Mouse (Mus musculus) limb, embryonic 10.5 days (tissue): Measurements from ENCODE around the gene Grasp. TPM values are rescaled to one million over a fixed set of nuclear protein-coding genes. Genes with fewer than 3 reads are reported as not detected.

Source experiments
- DNase-seq: peaks from one replicate; pipeline ENCODE4 v3.0.0-alpha.2; 2017; ENCODE audit warnings: low spot score
- H3K27ac ChIP-seq: fragments of 300-500 bp; sonication (generic); 2 replicates; pipeline ENCODE4 v1.5.1; 2016; ENCODE audit warnings: mild to moderate bottlenecking
- H3K27me3 ChIP-seq: fragments of 300-500 bp; sonication (generic); 2 replicates; pipeline ENCODE4 v1.6.1; 2016; ENCODE audit warnings: low read depth, mild to moderate bottlenecking; ENCODE audit not compliant: poor library complexity, severe bottlenecking
- H3K36me3 ChIP-seq: fragments of 300-500 bp; sonication (generic); 2 replicates; pipeline ENCODE4 v1.6.1; 2016; ENCODE audit warnings: mild to moderate bottlenecking, moderate library complexity
- H3K4me1 ChIP-seq: fragments of 300-500 bp; sonication (generic); 2 replicates; pipeline ENCODE4 v1.6.1; 2016
- H3K4me3 ChIP-seq: fragments of 300-500 bp; sonication (generic); 2 replicates; pipeline ENCODE4 v1.5.1; 2016; ENCODE audit warnings: mild to moderate bottlenecking, moderate library complexity
- H3K9me3 ChIP-seq: fragments of 300-500 bp; sonication (generic); replicated peaks from 2 replicates; pipeline ENCODE4 v1.6.1; 2016; ENCODE audit warnings: mild to moderate bottlenecking
- whole genome bisulfite sequencing: fragments of 180-500 bp; shearing (Covaris S2); methylation state at CpG from one replicate; pipeline ENCODE4 v1.1.7; 2016; 5-methylcytosine and 5-hydroxymethylcytosine counted together
- polyA plus RNA-seq: library from polyadenylated mRNA; unstranded; fragments of >200 nt; fragmentation: Nextera tagmentation; extraction: Ambion mirVana; gene quantifications from 2 replicates; pipeline ENCODE4 v1.2.1, GENCODE M21; 2016

Grasp gene
- polyA plus RNA-seq, 1 experiment from 2014 or later = 6.9 TPM

GRCm38 (mm10) chr15:101185549-101185948 is 38.4 kb upstream of the Grasp start:
- Histone ChIP-seq H3K4me3 (no peak overlapping the region), H3K27me3 (no peaks in the 10 kb centered on the region), H3K27ac (no peak overlapping the region), H3K9me3 (no peaks in the 10 kb centered on the region), H3K36me3 (peaks cover 16% of the 10 kb centered on the region), H3K4me1 (peaks cover 22% of the 10 kb centered on the region)
- 91% methylated on average over 3 of the region's 3 CpGs for WGBS
- DNase-seq = no peak

- H3K4me3 ChIP-seq = no peak overlapping the region
- no peaks in the 10 kb centered on the region for H3K27me3 ChIP-seq
- 67% methylated on average over 5 of the region's 5 CpGs for WGBS
- peaks cover 14% of the 10 kb centered on the region for H3K36me3 ChIP-seq
- H3K4me1 ChIP-seq = peaks cover 11% of the 10 kb centered on the region
- no peak overlapping the region for H3K27ac ChIP-seq
- no peak for DNase-seq
- H3K9me3 ChIP-seq = no peaks in the 10 kb centered on the region
These were observed 36.1 kb upstream of the Grasp start for GRCm38 (mm10) chr15:101187907-101188306.

- DNase-seq = no peak
- Histone ChIP-seq H3K4me3 (no peak overlapping the region), H3K36me3 (peaks cover 24% of the 10 kb centered on the region), H3K4me1 (peaks cover 10% of the 10 kb centered on the region), H3K9me3 (no peaks in the 10 kb centered on the region), H3K27me3 (no peaks in the 10 kb centered on the region), H3K27ac (no peak overlapping the region)
- WGBS = 83% methylated on average over 10 of the region's 10 CpGs
These were observed 33.8 kb upstream of the Grasp start for GRCm38 (mm10) chr15:101189981-101190761.

GRCm38 (mm10) chr15:101190762-101191150 is 33.2 kb upstream of the Grasp start:
- H3K36me3 ChIP-seq = peaks cover 24% of the 10 kb centered on the region
- H3K4me3 ChIP-seq = no peak overlapping the region
- H3K27me3 ChIP-seq = no peaks in the 10 kb centered on the region
- no peak for DNase-seq
- 82% methylated on average over 5 of the region's 5 CpGs for WGBS
- peaks cover 10% of the 10 kb centered on the region for H3K4me1 ChIP-seq
- H3K27ac ChIP-seq = no peak overlapping the region
- H3K9me3 ChIP-seq = no peaks in the 10 kb centered on the region

GRCm38 (mm10) chr15:101191459-101192259 is 32.3 kb upstream of the Grasp start:
- DNase-seq = no peak
- Histone ChIP-seq H3K36me3 (peaks cover 32% of the 10 kb centered on the region), H3K4me1 (peaks cover 10% of the 10 kb centered on the region), H3K4me3 (no peak overlapping the region), H3K9me3 (no peaks in the 10 kb centered on the region), H3K27me3 (no peaks in the 10 kb centered on the region), H3K27ac (no peak overlapping the region)
- WGBS = 44% methylated on average over 13 of the region's 13 CpGs

GRCm38 (mm10) chr15:101192260-101192640 is 31.7 kb upstream of the Grasp start:
- no peaks in the 10 kb centered on the region for H3K9me3 ChIP-seq
- H3K27me3 ChIP-seq = no peaks in the 10 kb centered on the region
- H3K36me3 ChIP-seq = peaks cover 36% of the 10 kb centered on the region
- H3K4me3 ChIP-seq = no peak overlapping the region
- H3K27ac ChIP-seq = no peak overlapping the region
- H3K4me1 ChIP-seq = peaks cover 10% of the 10 kb centered on the region
- WGBS = 53% methylated on average over 7 of the region's 7 CpGs
- no peak for DNase-seq

- Histone ChIP-seq H3K9me3 (no peaks in the 10 kb centered on the region), H3K4me1 (peaks cover 10% of the 10 kb centered on the region), H3K4me3 (no peak overlapping the region), H3K27ac (no peak overlapping the region), H3K27me3 (no peaks in the 10 kb centered on the region), H3K36me3 (peaks cover 40% of the 10 kb centered on the region)
- WGBS = 89% methylated on average over 7 of the region's 7 CpGs
- DNase-seq = no peak
These were observed 31.3 kb upstream of the Grasp start for GRCm38 (mm10) chr15:101192651-101193050.

- WGBS = 94% methylated on average over 6 of the region's 6 CpGs
- no peaks in the 10 kb centered on the region for H3K27me3 ChIP-seq
- H3K9me3 ChIP-seq = no peaks in the 10 kb centered on the region
- no peak for DNase-seq
- H3K4me1 ChIP-seq = peaks cover 10% of the 10 kb centered on the region
- no peak overlapping the region for H3K4me3 ChIP-seq
- no peak overlapping the region for H3K27ac ChIP-seq
- peaks cover 52% of the 10 kb centered on the region for H3K36me3 ChIP-seq
These were observed 30.0 kb upstream of the Grasp start for GRCm38 (mm10) chr15:101193971-101194370.

- Histone ChIP-seq H3K27ac (no peak overlapping the region), H3K27me3 (no peaks in the 10 kb centered on the region), H3K4me3 (no peak overlapping the region), H3K4me1 (peaks cover 10% of the 10 kb centered on the region), H3K36me3 (peaks cover 64% of the 10 kb centered on the region), H3K9me3 (no peaks in the 10 kb centered on the region)
- WGBS = 94% methylated on average over 16 of the region's 16 CpGs
- no peak for DNase-seq
These were observed 28.8 kb upstream of the Grasp start for GRCm38 (mm10) chr15:101194951-101195823.

- H3K36me3 ChIP-seq = peaks cover 75% of the 10 kb centered on the region
- 94% methylated on average over 8 of the region's 8 CpGs for WGBS
- no peak for DNase-seq
These were observed 27.8 kb upstream of the Grasp start for GRCm38 (mm10) chr15:101196079-101196795.

GRCm38 (mm10) chr15:101196961-101197360 is 27.0 kb upstream of the Grasp start:
- DNase-seq = no peak
- H3K4me3 ChIP-seq = no peak overlapping the region
- no peak overlapping the region for H3K27ac ChIP-seq
- H3K4me1 ChIP-seq = 0 out of 2 replicates have a peak, but pooled peaks cover under 1% of the 10 kb centered on the region
- peaks cover 82% of the 10 kb centered on the region for H3K36me3 ChIP-seq
- H3K9me3 ChIP-seq = no peaks in the 10 kb centered on the region
- no peaks in the 10 kb centered on the region for H3K27me3 ChIP-seq

More at GRCm38 (mm10) chr15:101196079-101196795, 27.8 kb upstream of the Grasp start:
- no peaks in the 10 kb centered on the region for H3K27me3 ChIP-seq
- H3K4me1 ChIP-seq = peaks cover 8% of the 10 kb centered on the region
- no peak overlapping the region for H3K4me3 ChIP-seq
- H3K27ac ChIP-seq = no peak overlapping the region
- H3K9me3 ChIP-seq = no peaks in the 10 kb centered on the region

GRCm38 (mm10) chr15:101197497-101198179 is 26.4 kb upstream of the Grasp start:
- H3K27ac ChIP-seq = no peak overlapping the region
- H3K4me3 ChIP-seq = no peak overlapping the region
- H3K27me3 ChIP-seq = no peaks in the 10 kb centered on the region
- H3K4me1 ChIP-seq = no peaks in the 10 kb centered on the region
- DNase-seq = no peak
- H3K36me3 ChIP-seq = peaks cover 89% of the 10 kb centered on the region
- H3K9me3 ChIP-seq = no peaks in the 10 kb centered on the region
- 90% methylated on average over 15 of the region's 15 CpGs for WGBS
